Mouse (Mus musculus) retina, postnatal 1 day (tissue): ENCODE measurements around the gene Tpsg1.
A peak's percentile ranks its signal among the peaks of the same experiment; 100 is the strongest.

ENCODE experiments used
- DNase-seq: peaks from one replicate; pipeline ENCODE4 v3.0.0-alpha.2; 2012

Tpsg1 gene

GRCm38 (mm10) chr17:25408302-25408999 is 39.4 kb downstream of the Tpsg1 start:
- no peak for DNase-seq

GRCm38 (mm10) chr17:25409621-25410020 is 40.5 kb downstream of the Tpsg1 start:
- DNase-seq, result no peak

- DNase-seq, result no peak
Measured at GRCm38 (mm10) chr17:25410180-25410579, 41.1 kb downstream of the Tpsg1 start.

- DNase-seq, result peak; percentile 52
Measured at GRCm38 (mm10) chr17:25410786-25411185, 41.7 kb downstream of the Tpsg1 start.

- DNase-seq, result no peak
Measured at GRCm38 (mm10) chr17:25411251-25411650, 42.2 kb downstream of the Tpsg1 start.

GRCm38 (mm10) chr17:25414209-25414608 is 45.1 kb downstream of the Tpsg1 start:
- no peak for DNase-seq

GRCm38 (mm10) chr17:25414917-25415316 is 45.8 kb downstream of the Tpsg1 start:
- DNase-seq, result no peak

GRCm38 (mm10) chr17:25415421-25415913 is 46.4 kb downstream of the Tpsg1 start:
- DNase-seq, result peak; percentile 74

- DNase-seq, result peak; percentile 69
Measured at GRCm38 (mm10) chr17:25416219-25416618, 47.1 kb downstream of the Tpsg1 start.

GRCm38 (mm10) chr17:25417990-25418389 is 48.9 kb downstream of the Tpsg1 start:
- no peak for DNase-seq

GRCm38 (mm10) chr17:25418926-25419325 is 49.9 kb downstream of the Tpsg1 start:
- peak; percentile 88 for DNase-seq

GRCm38 (mm10) chr17:25420998-25421397 is 51.9 kb downstream of the Tpsg1 start:
- DNase-seq, result no peak
